Mouse (Mus musculus): ENCODE data around the gene Gm20388. TPM values are rescaled to one million over a fixed set of nuclear protein-coding genes. Genes with fewer than 3 reads are reported as not detected.

The Gm20388 gene
- total RNA-seq, 1 experiment from 2014 or later = 10.0 TPM

DNA sequence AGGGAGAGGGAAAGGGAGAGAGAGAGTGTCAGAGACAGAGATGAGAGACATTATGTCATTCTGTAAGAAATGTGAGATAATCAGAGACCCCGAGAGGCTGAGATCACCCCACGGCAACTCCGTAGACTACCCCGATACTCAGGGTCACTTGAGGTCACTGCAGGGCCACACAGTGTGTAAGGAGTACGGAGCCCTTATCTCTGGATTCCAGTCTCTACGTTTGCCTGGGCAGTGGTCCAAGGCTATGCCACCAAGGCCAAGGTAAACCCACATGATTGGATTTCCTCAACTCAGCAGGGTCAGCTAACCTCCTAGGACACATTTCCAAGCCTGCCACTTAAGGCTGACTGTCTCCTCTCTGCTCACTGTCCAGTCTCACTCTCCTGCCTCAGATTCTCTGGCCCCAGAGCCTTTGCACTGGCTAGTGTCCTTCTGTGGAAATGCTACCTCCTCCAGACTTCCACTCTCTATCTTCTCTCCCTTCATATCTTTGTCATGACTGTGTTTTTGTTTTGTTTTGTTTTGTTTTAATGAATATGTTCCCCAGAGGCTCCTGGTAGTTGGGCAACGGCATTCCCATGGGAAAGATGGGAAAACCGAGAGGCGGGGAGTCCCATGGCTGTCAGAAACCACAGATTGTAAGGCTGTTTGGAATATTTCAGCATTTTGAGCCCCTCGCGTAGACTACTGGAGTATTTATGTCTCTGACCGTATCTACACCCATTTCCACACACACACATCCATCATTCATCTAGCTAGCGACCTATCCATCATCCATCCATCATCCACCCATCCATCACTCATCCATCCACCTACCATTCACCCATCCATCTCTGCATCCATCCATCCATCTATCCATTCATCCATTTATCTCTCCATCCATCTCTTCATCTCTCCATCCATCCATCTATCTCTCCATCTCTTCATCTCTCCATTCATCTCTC, 2745.7 kb downstream of the Gm20388 start:
- no peak for ATAC-seq (replicated peaks; ENCODE audit: insufficient number of reproducible peaks, low FRiP score, low TSS enrichment, poor library complexity, severe bottlenecking)

DNA sequence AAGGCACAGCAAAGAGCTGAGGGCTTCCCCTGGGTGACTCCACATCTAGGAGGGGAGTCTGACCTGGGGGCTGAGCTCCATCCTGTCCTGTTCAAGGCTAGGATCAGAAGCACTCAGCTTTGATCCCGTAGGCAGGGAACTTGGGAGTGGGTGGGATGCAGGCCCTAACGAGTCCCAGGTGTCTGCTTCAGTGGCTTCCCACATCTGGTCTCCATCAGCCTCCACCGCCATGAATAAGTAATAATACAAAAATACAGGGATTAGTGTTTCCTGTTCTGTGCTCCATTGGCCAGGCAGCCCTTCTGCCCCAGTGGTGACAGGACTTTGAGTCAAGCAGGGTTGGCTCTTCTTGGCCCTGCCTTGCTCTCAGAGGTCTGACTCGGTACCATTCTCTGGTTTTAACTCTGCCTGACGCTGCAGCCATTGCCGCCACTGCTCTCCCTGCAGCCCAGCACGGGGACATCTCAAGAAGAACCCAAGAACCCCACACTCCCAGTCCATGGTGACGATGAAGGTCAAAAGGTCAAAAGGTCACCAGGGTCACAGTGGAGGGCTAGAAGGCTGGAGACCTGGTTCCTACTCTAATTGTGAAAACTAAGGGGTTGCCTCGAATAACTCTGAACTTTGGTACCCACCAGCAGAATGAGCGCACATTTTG, 2747.6 kb downstream of the Gm20388 start:
- no peak for ATAC-seq (replicated peaks; ENCODE audit: insufficient number of reproducible peaks, low FRiP score, low TSS enrichment, poor library complexity, severe bottlenecking)

DNA sequence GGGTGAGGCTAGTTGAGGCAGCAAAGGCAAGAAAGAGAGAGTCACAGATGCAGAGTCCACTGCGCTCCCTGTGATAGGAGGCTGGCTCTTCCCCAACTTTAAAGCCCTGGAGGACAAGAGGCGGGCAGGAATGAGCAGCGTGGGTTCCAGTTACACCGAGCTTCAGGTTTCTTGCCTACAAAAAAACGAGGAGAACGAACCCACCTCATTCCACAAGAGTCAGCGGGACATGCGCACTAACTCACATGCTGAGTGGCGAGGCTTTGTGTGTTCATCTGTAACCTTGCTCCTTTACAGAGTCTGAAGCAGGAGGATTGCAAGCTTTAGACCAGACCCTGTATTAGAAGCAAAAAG, 2748.1 kb downstream of the Gm20388 start:
- ATAC-seq (replicated peaks; ENCODE audit: insufficient number of reproducible peaks, low FRiP score, low TSS enrichment, poor library complexity, severe bottlenecking) = no peak

DNA sequence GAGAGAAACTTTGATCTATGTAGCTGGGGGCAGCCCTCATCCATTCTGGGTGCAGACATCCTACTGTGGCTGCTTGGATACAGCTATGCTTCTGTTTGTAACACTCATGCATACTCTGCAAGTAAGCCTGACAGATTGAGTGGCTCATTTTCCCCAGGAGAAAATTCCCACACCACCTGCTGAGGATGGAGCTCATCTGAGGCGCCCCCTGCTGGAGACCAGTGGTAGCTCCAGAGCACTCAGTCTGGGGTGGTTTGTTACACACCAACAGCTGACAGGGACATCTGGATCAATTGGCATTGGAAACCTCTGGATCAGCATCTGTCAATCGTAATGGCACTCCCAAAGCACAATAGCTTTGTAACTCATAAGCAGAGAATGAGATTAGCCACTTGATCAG, 2749.4 kb downstream of the Gm20388 start:
- peak; percentile 37; the same call in 1 of the 2 replicates for ATAC-seq (replicated peaks; ENCODE audit: insufficient number of reproducible peaks, low FRiP score, low TSS enrichment, poor library complexity, severe bottlenecking)

DNA sequence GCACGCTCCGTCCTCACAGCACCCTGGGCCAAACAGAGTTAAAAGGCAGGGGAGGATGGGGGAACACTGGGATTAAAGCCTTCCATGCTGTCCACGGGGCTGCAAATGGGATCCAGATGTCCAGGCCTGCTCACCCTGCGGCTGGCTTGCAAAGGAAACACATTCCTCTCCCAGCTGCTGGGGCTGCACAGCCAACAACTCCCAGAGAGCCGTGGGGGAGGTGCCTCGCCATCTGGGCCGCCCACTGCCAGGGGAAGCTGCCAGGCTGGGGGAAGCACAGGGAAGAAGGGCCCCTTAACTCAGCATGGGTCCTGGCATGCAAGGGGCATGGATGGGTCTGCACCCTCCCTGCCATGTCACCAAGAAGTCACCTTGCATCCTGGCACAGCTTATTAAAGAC, 2750.5 kb downstream of the Gm20388 start:
- no peak for ATAC-seq (replicated peaks; ENCODE audit: insufficient number of reproducible peaks, low FRiP score, low TSS enrichment, poor library complexity, severe bottlenecking)

DNA sequence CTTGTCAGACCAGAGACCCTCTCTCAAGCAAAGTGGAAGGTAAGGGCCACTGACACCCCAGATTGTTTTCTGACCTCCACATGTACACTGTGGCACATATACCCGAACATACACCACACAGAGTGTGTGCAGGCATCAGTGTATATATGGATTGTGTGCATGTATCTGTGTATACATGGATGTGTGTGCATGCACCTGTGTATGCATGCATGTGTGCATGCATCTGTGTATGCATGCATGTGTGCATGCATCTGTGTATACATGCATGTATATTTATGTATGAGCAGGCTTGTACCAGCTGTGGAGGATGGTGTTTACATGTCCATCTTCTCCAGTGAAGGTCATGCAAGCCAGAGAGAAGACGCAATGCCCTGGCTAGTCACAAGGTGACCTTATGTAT, 2751.3 kb downstream of the Gm20388 start:
- ATAC-seq (replicated peaks; ENCODE audit: insufficient number of reproducible peaks, low FRiP score, low TSS enrichment, poor library complexity, severe bottlenecking) = no peak

DNA sequence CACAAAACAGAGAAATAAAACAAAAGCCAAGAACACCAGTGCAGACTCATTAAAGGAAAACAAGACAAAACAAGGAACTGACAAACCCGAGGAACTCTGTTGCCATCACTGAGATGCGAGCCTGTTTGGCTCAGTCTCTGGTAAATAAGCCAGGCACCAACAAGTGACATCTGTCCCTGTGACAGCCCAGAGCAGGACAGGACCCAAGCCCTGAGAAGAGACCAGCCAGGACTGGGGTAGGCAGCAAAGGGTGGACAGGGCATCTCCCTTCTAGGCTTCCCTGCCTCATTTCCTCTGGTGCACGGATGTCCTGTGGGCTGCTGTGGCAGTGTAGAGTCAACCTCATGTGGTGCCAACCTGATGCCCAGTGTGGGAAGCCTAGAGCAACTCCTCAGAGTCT, 2752.5 kb downstream of the Gm20388 start:
- no peak for ATAC-seq (replicated peaks; ENCODE audit: insufficient number of reproducible peaks, low FRiP score, low TSS enrichment, poor library complexity, severe bottlenecking)

DNA sequence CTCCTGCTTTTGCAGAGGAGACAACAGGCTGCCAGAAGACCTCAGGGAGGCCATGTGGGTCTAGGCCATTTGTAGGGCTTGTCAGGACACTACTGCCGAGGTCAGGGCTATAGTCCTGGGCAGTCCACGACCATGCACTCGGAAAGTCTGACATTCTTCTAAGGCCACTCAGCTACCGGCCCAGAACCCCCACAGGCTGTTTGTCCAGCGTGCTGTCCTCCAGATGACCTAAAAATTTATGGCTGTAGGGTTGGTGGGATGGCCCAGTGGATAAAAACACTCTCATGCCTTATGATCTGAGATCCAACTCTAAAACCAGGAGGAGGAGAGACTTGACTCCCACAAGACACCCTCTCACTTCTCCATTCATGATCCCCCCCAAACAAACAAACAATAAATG, 2753.0 kb downstream of the Gm20388 start:
- ATAC-seq (replicated peaks; ENCODE audit: insufficient number of reproducible peaks, low FRiP score, low TSS enrichment, poor library complexity, severe bottlenecking) = no peak

DNA sequence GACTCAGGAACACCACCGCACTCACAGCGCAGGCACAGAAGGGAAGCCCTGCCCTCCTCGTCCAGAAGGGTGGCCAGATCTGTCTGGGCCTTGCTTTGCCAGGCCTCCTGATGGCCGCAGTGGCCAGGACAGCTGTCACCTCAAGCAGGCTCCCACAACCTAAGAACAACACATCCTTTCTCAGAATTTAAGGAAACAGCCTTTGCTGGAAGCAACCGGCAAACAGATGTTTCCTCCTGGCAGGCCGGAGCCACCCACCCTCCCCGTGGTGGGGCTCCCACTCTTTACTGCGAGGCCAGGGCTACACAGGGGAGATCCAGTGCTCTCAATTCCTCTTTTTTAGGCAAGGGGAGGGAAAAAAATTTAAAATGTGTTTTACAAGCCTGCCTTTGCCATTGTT, 2754.6 kb downstream of the Gm20388 start:
- ATAC-seq (replicated peaks; ENCODE audit: insufficient number of reproducible peaks, low FRiP score, low TSS enrichment, poor library complexity, severe bottlenecking) = peak; percentile 49

DNA sequence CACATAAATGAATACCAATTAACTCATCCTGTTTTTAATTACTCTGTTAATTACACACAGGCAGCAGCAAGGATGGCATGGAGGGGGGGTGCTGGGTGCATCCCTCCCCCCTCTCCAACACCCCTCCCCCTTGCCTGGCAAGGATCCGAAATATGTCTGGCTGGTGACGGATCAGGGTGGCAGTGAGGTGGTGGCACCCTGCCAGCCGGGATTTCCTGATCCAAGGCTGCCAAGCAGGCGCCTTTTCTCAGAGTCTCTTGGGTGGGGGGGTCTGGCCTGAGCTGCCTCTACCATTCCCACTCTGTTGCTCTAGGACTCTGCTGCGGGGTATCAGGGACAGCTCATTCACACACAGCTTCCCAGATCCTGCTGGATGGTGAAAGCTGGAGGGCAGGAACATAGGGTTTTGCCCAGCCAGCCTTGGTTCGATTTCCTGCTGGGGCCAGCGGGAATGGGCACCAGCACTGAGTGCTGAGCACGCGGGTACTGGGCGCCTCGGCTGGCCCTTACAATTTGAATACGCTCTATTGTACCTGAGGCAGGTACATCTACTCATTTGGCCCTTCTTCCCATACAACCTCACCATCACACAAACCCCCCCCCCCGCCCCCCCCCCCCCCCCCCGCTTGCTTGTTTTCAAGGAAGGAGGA, 2755.2 kb downstream of the Gm20388 start:
- no peak for ATAC-seq (replicated peaks; ENCODE audit: insufficient number of reproducible peaks, low FRiP score, low TSS enrichment, poor library complexity, severe bottlenecking)

DNA sequence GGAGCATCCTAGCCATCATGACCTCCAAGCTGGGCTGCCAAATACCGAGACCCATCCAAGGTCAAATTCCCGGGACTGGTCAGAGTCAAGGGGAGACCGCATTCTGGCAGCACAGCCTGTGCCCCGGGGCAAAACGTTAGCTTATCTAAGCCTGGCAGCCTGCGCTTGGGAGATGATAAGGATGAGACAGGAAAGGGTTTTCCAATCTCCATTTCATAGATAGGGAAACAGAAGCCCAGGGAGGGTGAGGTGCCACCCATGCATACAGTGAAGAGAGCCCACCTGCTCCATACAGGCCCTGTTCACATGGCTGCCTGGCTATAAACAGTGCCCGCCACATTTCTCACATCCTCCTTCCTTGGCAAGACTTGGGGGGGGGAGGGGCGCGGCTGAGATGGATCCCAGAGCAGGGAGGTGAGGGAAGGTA, 2755.7 kb downstream of the Gm20388 start:
- ATAC-seq (replicated peaks; ENCODE audit: insufficient number of reproducible peaks, low FRiP score, low TSS enrichment, poor library complexity, severe bottlenecking) = no peak

DNA sequence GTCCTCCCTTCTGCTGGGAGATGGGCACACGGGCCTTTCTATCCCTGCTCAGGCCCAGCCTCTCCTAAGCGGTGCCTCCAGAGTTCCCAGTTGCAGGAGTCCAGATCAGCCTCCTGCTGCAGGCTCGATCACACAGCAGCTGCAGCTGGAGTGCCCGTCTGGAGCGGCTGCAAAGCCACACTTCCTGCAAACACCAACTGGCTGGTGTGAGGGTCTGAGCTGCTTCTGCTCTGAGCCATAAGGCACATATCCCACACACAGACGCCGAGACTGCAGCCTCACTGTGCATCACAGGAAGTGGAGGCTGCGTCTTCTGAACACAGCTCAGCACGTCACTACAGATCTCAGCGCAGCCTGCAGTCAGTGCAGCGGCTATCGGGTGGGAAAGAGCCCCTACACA, 2756.2 kb downstream of the Gm20388 start:
- 0 out of 2 replicates have a peak, but pooled peaks have one; percentile 41 for ATAC-seq (replicated peaks; ENCODE audit: insufficient number of reproducible peaks, low FRiP score, low TSS enrichment, poor library complexity, severe bottlenecking)

DNA sequence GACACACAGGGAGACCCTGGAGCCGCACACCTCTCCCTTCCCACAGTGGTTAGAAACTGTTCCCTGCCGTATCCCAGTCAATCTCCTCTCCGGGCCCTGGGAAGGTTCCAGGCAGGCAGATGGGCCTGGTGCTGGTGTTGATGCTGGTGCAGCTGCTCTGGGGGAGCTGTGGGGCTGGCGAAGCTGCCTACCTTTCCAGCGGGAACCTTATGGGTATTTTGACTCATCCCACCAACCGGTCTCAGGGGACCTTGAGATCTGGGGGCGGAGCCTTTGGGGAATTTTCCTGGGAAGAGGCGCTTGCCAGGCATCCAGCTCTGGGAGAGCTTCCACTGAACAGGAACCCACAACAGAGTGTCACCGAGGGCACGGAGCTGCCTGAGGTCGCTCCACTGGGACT, 2757.2 kb downstream of the Gm20388 start:
- no peak for ATAC-seq (replicated peaks; ENCODE audit: insufficient number of reproducible peaks, low FRiP score, low TSS enrichment, poor library complexity, severe bottlenecking)

DNA sequence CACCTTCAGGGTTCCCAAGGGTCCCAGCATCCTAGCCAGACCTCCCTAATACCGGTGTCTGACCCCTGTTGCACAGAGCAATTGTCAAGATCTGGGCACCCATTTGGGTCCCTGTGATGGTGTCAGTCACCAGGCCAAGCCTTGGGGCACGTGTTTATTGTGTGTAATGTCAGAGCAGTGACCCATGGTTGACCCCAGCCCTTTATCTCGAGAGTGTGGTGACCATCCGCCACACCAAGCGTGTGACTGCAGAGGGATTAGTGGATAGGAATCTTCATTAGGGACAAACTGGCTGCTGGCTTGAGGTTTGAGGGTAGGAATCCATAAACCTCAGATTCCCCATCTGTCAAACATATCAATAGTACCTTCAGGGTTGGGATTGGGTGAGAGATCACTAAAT, 2758.7 kb downstream of the Gm20388 start:
- no peak for ATAC-seq (replicated peaks; ENCODE audit: insufficient number of reproducible peaks, low FRiP score, low TSS enrichment, poor library complexity, severe bottlenecking)

DNA sequence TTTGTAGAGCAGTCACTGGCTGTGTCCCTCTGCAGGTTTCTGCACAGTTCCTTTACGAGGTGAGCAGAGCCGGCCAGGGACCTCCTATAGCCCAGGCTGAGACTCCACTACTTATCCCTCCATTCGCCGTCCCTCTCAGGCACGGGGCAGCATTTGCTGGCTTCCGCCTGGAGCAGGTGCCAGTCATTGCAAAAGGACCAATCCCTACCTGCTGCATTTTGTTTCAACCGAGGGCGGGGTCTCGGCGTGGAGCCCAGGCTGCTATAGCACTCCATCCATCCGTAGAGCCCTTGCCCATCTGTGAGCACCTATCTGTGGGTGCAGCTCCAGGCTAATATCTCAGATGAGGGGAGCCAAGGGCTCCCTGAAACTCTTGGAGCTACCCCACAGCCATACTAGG, 2759.4 kb downstream of the Gm20388 start:
- ATAC-seq (replicated peaks; ENCODE audit: insufficient number of reproducible peaks, low FRiP score, low TSS enrichment, poor library complexity, severe bottlenecking) = no peak

DNA sequence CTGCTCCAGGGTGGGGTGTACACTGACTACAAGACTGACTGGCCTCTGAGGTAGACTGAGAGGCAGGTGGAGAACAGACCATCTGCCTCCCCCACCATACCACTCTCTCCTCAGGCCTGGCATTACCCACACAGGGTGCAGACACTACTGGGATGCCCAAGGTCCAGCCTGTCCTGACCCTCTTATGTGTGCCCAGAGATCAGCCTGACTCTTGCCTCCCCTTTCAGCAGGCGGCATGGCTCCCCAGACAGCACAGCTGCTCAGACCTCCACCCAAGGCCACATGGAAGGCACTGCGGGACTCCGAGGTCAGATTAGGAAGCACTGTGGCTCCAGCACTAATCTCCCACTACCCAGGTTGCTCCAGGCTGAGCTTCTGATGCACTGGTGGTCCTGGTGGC, 2760.1 kb downstream of the Gm20388 start:
- no peak for ATAC-seq (replicated peaks; ENCODE audit: insufficient number of reproducible peaks, low FRiP score, low TSS enrichment, poor library complexity, severe bottlenecking)

DNA sequence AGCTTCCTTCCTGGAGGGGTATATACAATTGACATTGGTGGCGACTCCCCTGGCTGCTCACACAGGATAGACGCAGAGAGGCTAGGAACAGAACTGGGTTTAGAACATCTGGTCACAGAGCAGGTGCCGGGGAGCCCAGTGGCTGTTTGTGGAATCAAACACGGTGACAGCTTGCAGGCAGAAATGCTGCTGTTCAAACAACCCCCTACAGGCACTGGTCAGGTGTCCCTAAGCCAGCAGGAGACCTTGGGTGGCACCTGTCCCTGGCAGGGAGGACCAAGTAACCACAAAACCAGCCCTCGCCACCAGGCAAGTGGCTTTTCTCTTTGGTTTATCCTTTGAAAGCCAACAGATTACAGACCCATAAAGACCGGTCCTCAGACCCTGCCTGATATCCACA, 2761.3 kb downstream of the Gm20388 start:
- ATAC-seq (replicated peaks; ENCODE audit: insufficient number of reproducible peaks, low FRiP score, low TSS enrichment, poor library complexity, severe bottlenecking) = no peak

DNA sequence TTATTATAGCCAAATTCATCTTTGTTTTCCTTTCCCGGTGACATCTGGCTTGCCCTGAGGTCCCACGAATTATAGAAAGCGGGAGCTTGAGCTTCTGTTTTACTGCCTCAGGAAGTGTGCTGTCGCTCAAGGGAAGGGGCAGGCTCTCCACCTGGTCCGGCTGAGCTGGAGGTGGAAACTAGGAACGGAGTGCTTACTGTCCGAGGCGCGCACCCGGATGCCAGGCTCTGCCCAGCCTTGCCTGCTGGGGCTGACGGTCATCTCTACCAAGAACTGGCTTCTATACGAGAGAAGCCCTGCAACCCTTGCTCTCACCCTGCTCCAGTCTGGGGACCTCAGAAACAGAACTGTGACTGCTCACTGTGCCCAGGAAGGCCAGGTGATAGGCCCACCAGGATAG, 2763.3 kb downstream of the Gm20388 start:
- ATAC-seq (replicated peaks; ENCODE audit: insufficient number of reproducible peaks, low FRiP score, low TSS enrichment, poor library complexity, severe bottlenecking) = no peak

DNA sequence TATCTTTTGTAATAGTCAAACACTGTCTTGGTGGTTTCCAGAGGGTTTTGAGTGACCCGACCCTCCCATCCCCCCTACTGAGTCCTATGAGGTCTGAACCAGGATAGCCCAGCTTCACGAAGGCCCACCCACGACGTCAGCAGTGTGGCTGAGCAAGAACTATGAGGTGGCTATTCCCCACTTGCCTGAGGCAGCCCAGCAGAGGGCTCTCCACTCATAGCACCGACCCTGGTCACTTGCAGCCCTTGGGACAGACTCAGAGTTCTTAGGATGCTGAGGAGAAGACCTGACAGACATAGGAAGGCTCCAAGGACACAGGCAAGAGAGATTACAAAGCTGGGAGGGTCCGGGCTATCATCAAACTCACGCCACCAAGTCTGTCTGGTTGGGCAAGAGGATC, 2764.4 kb downstream of the Gm20388 start:
- no peak for ATAC-seq (replicated peaks; ENCODE audit: insufficient number of reproducible peaks, low FRiP score, low TSS enrichment, poor library complexity, severe bottlenecking)

Data from monocyte, adult 5-6 weeks (primary cell).